Mouse (Mus musculus): ENCODE measurements at regions not wholly inside any gene's neighbourhood (a gene's known extent, or its start where the extent isn't known, plus 50 kb on each side); places are given as distances from the start of the nearest gene placed in this dataset.

DNA sequence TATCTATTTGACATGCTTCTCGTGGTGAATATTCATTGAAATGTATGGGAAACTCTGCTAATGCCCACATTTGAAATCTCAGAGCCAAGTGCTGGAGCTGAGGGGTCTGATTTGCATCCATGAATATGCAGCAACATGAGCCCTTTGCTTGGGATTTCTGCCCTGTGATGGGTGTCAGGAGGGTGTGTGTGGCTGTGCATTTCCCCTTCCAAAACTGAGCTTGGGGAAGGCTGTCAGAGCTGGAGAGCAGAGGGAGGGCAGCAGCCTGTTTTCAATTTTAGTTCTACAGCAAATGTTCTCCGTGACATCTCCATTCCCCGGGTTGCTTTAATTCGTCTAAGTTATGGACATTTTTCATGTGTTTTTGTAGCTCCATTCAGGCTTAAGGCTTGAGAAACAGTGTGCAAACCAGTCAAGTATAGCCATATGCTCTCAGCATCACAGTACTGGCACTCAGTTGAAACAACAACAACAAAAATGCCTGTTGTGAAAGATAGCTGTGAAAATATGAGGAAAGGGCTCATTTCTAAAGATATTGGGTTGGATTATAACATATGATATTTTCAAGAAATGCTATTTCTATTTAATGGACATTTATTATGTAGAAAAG, 194.1 kb upstream of the Ins1 start:
- no peak for TF ChIP-seq CTCF (conservative IDR thresholded peaks at IDR 0.05; ENCODE audit: low read length)
- no peak for TF ChIP-seq NANOG (IDR thresholded peaks at IDR 0.05; ENCODE audit: borderline replicate concordance, low read length)

Measured in E14TG2a.4 (cell line).